Mouse (Mus musculus) MEL (cell line): Measurements from ENCODE around the gene Wdr5. TPM values are rescaled to one million over a fixed set of nuclear protein-coding genes. Genes with fewer than 3 reads are reported as not detected.
"Not testable (repeated sequence)": the region's sequence is repeated elsewhere in the genome, so short reads cannot be mapped to it uniquely, and the experiment has no call there.

ENCODE experiments used
- DNase-seq: peaks from one replicate; pipeline ENCODE4 v3.0.0; 2011; ENCODE audit warnings: low read depth, low spot score
- H3K27ac ChIP-seq: 2 replicates; pipeline ENCODE4 v1.5.1; 2012; ENCODE audit warnings: low read depth, mild to moderate bottlenecking, control low read depth, low read length, moderate library complexity; ENCODE audit not compliant: control insufficient read depth
- H3K27me3 ChIP-seq, 2 experiments: fragments of 150-350 bp in 1 of 2; sonication (generic) in 1 of 2; 2 replicates each; pipeline ENCODE4 v1.6.1; 2012; ENCODE audit warnings: low read length in 2 of 2, mild to moderate bottlenecking in 2 of 2, improper control_type of control experiment in 1 of 2, moderate library complexity in 1 of 2; ENCODE audit not compliant: insufficient read depth in 2 of 2, control insufficient read depth in 1 of 2
- H3K36me3 ChIP-seq, 2 experiments: 2 replicates each; pipeline ENCODE4 v1.6.1; 2012 to 2014; ENCODE audit warnings: low read length in 2 of 2, improper control_type of control experiment in 1 of 2, inconsistent platforms in 1 of 2, mild to moderate bottlenecking in 1 of 2; ENCODE audit not compliant: insufficient read depth in 2 of 2, control insufficient read depth in 1 of 2
- H3K4me1 ChIP-seq, 2 experiments: fragments of 150-350 bp in 1 of 2; sonication (generic) in 1 of 2; 2 replicates each; pipeline ENCODE4 v1.6.1; 2012; ENCODE audit warnings: low read length in 2 of 2, improper control_type of control experiment in 1 of 2, mild to moderate bottlenecking in 1 of 2; ENCODE audit not compliant: insufficient read depth in 2 of 2, control insufficient read depth in 1 of 2
- H3K4me3 ChIP-seq, 2 experiments: fragments of 150-350 bp in 1 of 2; sonication (generic) in 1 of 2; 2 replicates each; pipeline ENCODE4 v1.5.1; 2012; ENCODE audit warnings: low read depth in 2 of 2, low read length in 2 of 2, mild to moderate bottlenecking in 2 of 2, moderate library complexity in 2 of 2, control low read depth in 1 of 2, improper control_type of control experiment in 1 of 2; ENCODE audit not compliant: control insufficient read depth in 1 of 2, insufficient read depth in 1 of 2
- H3K79me2 ChIP-seq: 2 replicates; pipeline ENCODE4 v1.6.1; 2012; ENCODE audit warnings: mild to moderate bottlenecking, low read length, moderate library complexity; ENCODE audit not compliant: control insufficient read depth, poor library complexity, insufficient read depth
- H3K9ac ChIP-seq: 2 replicates; pipeline ENCODE4 v1.6.1; 2012; ENCODE audit warnings: low read depth, mild to moderate bottlenecking, control low read depth, low read length, moderate library complexity; ENCODE audit not compliant: control insufficient read depth, poor library complexity, severe bottlenecking
- H3K9me3 ChIP-seq: fragments of 150-350 bp; sonication (generic); replicated peaks from 2 replicates; pipeline ENCODE4 v1.6.1; 2012; ENCODE audit warnings: mild to moderate bottlenecking, low read length, improper control_type of control experiment, moderate library complexity; ENCODE audit not compliant: insufficient read depth
- BHLHE40 ChIP-seq: IDR thresholded peaks from 2 replicates; pipeline ENCODE4 v1.6.1; 2012; ENCODE audit warnings: low read depth, mild to moderate bottlenecking, inconsistent platforms, low read length, improper control_type of control experiment, borderline replicate concordance
- MAFK ChIP-seq: IDR thresholded peaks from 2 replicates; pipeline ENCODE4 v1.6.1; 2011; ENCODE audit warnings: low read depth, mild to moderate bottlenecking, low read length, improper control_type of control experiment, borderline replicate concordance
- MXI1 ChIP-seq: IDR thresholded peaks from 2 replicates; pipeline ENCODE4 v1.6.1; 2011; ENCODE audit warnings: mild to moderate bottlenecking, low read depth, low read length, improper control_type of control experiment
- MYB ChIP-seq: IDR thresholded peaks from 2 replicates; pipeline ENCODE4 v1.6.1; 2011; ENCODE audit warnings: mild to moderate bottlenecking, low read depth, low read length, improper control_type of control experiment
- NRF1 ChIP-seq: IDR thresholded peaks from 2 replicates; pipeline ENCODE4 v1.6.1; 2014; ENCODE audit warnings: low read depth, mild to moderate bottlenecking, inconsistent platforms, low read length, improper control_type of control experiment, moderate library complexity; ENCODE audit not compliant: poor library complexity, insufficient read depth, severe bottlenecking
- POLR2AphosphoS5 ChIP-seq: IDR thresholded peaks from 2 replicates; pipeline ENCODE4 v1.6.1; 2012; ENCODE audit warnings: low read depth, borderline replicate concordance, mild to moderate bottlenecking, inconsistent platforms, low read length, moderate library complexity, mixed read lengths
- SIN3A ChIP-seq: IDR thresholded peaks from 2 replicates; pipeline ENCODE4 v1.6.1; 2012; ENCODE audit warnings: low read length, improper control_type of control experiment, inconsistent platforms
- TBP ChIP-seq: IDR thresholded peaks from 2 replicates; pipeline ENCODE4 v1.8.0; 2011; ENCODE audit warnings: low read depth, low read length, improper control_type of control experiment
- ZKSCAN1 ChIP-seq: IDR thresholded peaks from 2 replicates; pipeline ENCODE4 v1.6.1; 2012; ENCODE audit warnings: low read depth, mild to moderate bottlenecking, inconsistent platforms, low read length, improper control_type of control experiment, moderate library complexity
- polyA plus RNA-seq, 2 experiments: library from polyadenylated mRNA; stranded (reverse) in 1 of 2; unstranded in 1 of 2; fragments of >175 nt in 1 of 2; fragments of >200 nt in 1 of 2; gene quantifications; 2 replicates each; pipeline versions ENCODE4 v1.2.1 to v1.2.4; 2012; ENCODE audit warnings: low replicate concordance in 2 of 2, low read depth in 1 of 2; ENCODE audit not compliant: insufficient read length in 2 of 2, insufficient read depth in 1 of 2, missing spikeins in 1 of 2
- total RNA-seq: library from RNA; depleted of rRNA; stranded (reverse); fragments of 300-350 nt; gene quantifications from 2 replicates; pipeline ENCODE4 v1.2.3, GENCODE M21; 2012

Gene Wdr5
- total and polyA plus RNA-seq, 3 experiments = 78.3 to 96.9 TPM; not detected in 1

DNA sequence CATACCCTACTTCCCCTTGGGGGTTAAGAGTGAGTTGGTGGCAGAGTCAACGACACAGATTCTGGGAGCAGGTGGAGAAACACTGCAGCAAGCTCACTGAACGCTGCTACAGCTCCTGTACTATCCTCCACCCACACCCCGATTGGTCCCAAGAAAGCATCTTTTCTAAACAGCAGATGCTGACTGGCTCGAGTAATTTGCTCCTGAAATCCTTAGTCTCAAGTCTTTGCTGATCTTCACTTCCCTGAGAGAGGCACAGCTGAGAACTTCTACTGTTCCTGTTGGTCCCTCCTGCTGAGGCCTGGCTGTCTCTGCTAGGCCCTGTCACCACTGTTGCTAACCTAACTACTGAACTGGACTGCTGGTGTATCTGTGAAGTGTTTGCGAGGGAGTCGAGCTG is 29.7 kb downstream of the Wdr5 start:
- H3K9me3 ChIP-seq = no peaks in the 10 kb centered on the region
- H3K4me3 ChIP-seq = no peak overlapping the region
- no peak for DNase-seq
- no peaks in the 10 kb centered on the region for H3K27me3 ChIP-seq
- no peak overlapping the region for H3K27ac ChIP-seq
- H3K79me2 ChIP-seq = no peaks in the 10 kb centered on the region; the same call in 1 of the 2 replicates
- H3K9ac ChIP-seq = no peak overlapping the region
- TF ChIP-seq ZKSCAN1 = no peak
- TF ChIP-seq TBP = no peak
- no peak for TF ChIP-seq POLR2AphosphoS5
- TF ChIP-seq BHLHE40 = no peak
- no peak for TF ChIP-seq MYB
- H3K4me1 ChIP-seq = peaks cover 0 to 9% of the 10 kb centered on the region in 2 experiments; a peak in 2 of 4 replicates
- H3K36me3 ChIP-seq = peaks cover 0 to 8% of the 10 kb centered on the region in 2 experiments; a peak in 2 of 4 replicates

GRCm38 (mm10) chr2:27545517-27545916 is 30.6 kb downstream of the Wdr5 start:
- H3K27me3 ChIP-seq, DNase-seq, H3K36me3 ChIP-seq, H3K9ac ChIP-seq, H3K79me2 ChIP-seq, H3K4me1 ChIP-seq, H3K9me3 ChIP-seq, H3K4me3 ChIP-seq, H3K27ac ChIP-seq: not testable (repeated sequence)

DNA sequence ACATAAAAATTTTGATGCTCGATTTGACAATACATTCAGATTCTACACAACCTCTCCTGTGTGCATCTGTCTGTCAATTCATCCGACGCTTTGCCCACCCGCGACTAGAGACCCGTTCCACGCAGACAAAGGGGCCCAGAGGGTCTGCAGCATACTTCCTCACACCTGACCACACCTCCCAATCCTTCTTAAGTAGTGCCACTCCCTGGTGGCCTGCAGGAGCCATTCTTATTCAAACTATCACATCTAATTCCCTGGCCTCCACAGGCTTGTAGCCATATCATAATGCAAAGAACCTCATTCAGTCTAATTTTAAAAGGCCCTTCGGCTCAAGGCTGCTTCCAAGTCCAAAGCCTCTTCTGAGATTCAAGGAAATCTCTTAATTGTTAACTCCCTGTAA is 31.1 kb downstream of the Wdr5 start:
- H3K4me1 ChIP-seq, H3K27me3 ChIP-seq, H3K79me2 ChIP-seq, H3K36me3 ChIP-seq, H3K9ac ChIP-seq, DNase-seq, H3K4me3 ChIP-seq, H3K9me3 ChIP-seq, H3K27ac ChIP-seq: not testable (repeated sequence)

DNA sequence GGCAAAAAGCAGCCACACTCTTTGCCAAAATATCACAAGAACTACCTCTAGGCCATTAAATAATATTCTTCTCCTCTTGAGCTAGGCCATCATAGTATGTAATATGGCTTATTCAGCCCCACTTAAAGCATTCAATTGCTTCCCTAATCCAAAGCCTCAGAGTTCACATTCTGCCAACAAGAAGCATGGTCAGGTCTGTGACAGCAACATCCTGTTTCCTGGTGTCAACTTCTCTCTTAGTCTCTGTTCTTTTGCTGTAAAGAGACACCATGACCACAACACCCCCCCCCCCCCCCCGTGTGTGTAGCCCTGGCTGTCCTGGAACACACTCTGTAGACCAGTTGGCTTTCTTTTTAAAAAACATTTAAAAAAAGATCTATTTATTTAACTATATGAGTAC is 32.4 kb downstream of the Wdr5 start:
- Histone ChIP-seq H3K27ac (no peak overlapping the region), H3K4me1 (no peaks in the 10 kb centered on the region), H3K27me3 (no peaks in the 10 kb centered on the region), H3K36me3 (no peaks in the 10 kb centered on the region), H3K9me3 (no peaks in the 10 kb centered on the region), H3K79me2 (no peaks in the 10 kb centered on the region), H3K4me3 (no peak overlapping the region), H3K9ac (no peak overlapping the region)
- TF ChIP-seq NRF1 (no peak), MXI1 (no peak), MAFK (no peak), SIN3A (no peak)
- no peak for DNase-seq
